ENCODE assay signal across 9 mouse cellular contexts in the genomic region with DNA sequence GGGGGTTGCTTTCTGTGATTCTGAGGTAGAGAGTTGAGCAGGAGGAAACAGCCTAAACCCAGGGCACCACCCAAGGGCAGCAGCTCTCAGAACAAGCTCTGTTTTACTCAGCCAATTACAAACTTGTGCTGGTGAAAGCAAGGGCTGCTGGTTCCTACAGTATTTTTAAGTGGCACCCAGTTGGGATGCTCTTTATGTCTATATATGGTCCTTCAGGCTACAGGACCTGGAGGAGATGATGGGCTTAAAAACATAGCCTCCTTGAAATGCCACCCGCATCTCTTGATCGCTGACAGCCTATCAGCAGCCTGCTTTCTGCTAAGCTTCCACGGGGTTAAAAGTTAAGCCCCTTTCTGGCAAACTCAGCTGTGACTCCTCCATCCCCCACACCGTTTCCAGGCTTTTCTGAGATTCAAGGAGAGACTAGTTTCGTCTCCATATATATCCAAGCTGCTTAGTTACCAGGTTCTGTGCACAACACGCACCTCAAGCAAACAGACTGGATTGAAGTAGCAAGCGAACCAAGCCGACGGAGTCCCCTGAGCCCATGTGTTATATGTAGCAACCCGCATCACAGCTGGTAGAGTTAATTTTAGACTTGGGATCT. TPM values are rescaled to one million over a fixed set of nuclear protein-coding genes. Genes with fewer than 3 reads are reported as not detected.
A peak's percentile ranks its signal among the peaks of the same experiment; 100 is the strongest.
DNase-seq lines count a peak whose midpoint lies in the region; ATAC-seq and TF ChIP-seq lines count a peak whose summit lies in the region.
"Had no signal": no experiment of that assay in that cellular context is flagged by ENCODE, and none has a peak within 500 bp of the region (broad histone marks: within the 10 kb centered on the region; RNA-seq: fewer than 3 reads in every experiment).

No protein-coding gene starts in this region.

- no peak overlapping the region for H3K4me2 ChIP-seq in hindbrain, embryonic 14.5 days (replicated peaks)
- H3K4me2 ChIP-seq in hindbrain, embryonic 13.5 days, result no peak overlapping the region
- peak overlapping the region; percentile 50 for H3K4me2 ChIP-seq in heart, postnatal 0 days (ENCODE audit: low read depth, low read length)
- peak overlapping the region; percentile 24 for H3K4me2 ChIP-seq in midbrain, postnatal 0 days (ENCODE audit: low read depth, low read length, poor library complexity, severe bottlenecking)

- no peak overlapping the region for H3K4me3 ChIP-seq in hindbrain, embryonic 14.5 days (replicated peaks; ENCODE audit: low read length)
- H3K4me3 ChIP-seq in hindbrain, embryonic 13.5 days, result no peak overlapping the region
- peak overlapping the region; percentile 25; the same call in 1 of the 2 replicates for H3K4me3 ChIP-seq in heart, postnatal 0 days (ENCODE audit: low read depth, low read length)
- no peak overlapping the region for H3K4me3 ChIP-seq in midbrain, postnatal 0 days (ENCODE audit: low read depth, low read length)

- no peaks in the 10 kb centered on the region for H3K27me3 ChIP-seq in hindbrain, embryonic 14.5 days (ENCODE audit: control insufficient read depth, insufficient read depth, low read length)
- H3K27me3 ChIP-seq in hindbrain, embryonic 13.5 days, result no peaks in the 10 kb centered on the region
- no peaks in the 10 kb centered on the region for H3K27me3 ChIP-seq in heart, postnatal 0 days (ENCODE audit: control insufficient read depth, insufficient read depth, low read length)
- no peaks in the 10 kb centered on the region for H3K27me3 ChIP-seq in midbrain, postnatal 0 days (ENCODE audit: insufficient read depth, low read length)
- H3K27me3 ChIP-seq: CH12.LX had no signal

- no peak overlapping the region for H3K27ac ChIP-seq in hindbrain, embryonic 14.5 days
- no peak overlapping the region for H3K27ac ChIP-seq in hindbrain, embryonic 13.5 days
- H3K27ac ChIP-seq in heart, postnatal 0 days (ENCODE audit: low read depth), result peak overlapping the region; percentile 96
- H3K27ac ChIP-seq in midbrain, postnatal 0 days (ENCODE audit: low read depth, low read length), result no peak overlapping the region

- H3K4me1 ChIP-seq in hindbrain, embryonic 14.5 days (replicated peaks; ENCODE audit: control insufficient read depth, insufficient read depth, low read length), result no peaks in the 10 kb centered on the region
- no peaks in the 10 kb centered on the region for H3K4me1 ChIP-seq in hindbrain, embryonic 13.5 days (replicated peaks)
- H3K4me1 ChIP-seq in heart, postnatal 0 days (ENCODE audit: control insufficient read depth, insufficient read depth), result peaks cover 11% of the 10 kb centered on the region; the same call in 1 of the 2 replicates
- peaks cover 9% of the 10 kb centered on the region; the same call in 1 of the 2 replicates for H3K4me1 ChIP-seq in midbrain, postnatal 0 days (ENCODE audit: insufficient read depth, low read length)

- ATAC-seq in hindbrain, embryonic 14.5 days (ENCODE audit: low FRiP score), result 0 out of 2 replicates have a peak, but pooled peaks have one; percentile 37
- no peak for ATAC-seq in hindbrain, embryonic 13.5 days (ENCODE audit: low FRiP score)
- peak; percentile 88 for ATAC-seq in heart, postnatal 0 days (ENCODE audit: insufficient read depth, low read depth)
- peak; percentile 48; the same call in 1 of the 2 replicates for ATAC-seq in midbrain, postnatal 0 days (ENCODE audit: low FRiP score)
- ATAC-seq in erythroid progenitor cell, adult 5-6 weeks (replicated peaks; ENCODE audit: low FRiP score, poor library complexity, severe bottlenecking), result no peak

- DNase-seq in hindbrain, embryonic 14.5 days (ENCODE audit: low spot score), result no peak
- peak; percentile 52 for DNase-seq in embryo, embryonic 11 days
- DNase-seq in heart, postnatal 0 days (ENCODE audit: low spot score), result peak; percentile 80
- peak; percentile 6 for DNase-seq in midbrain, postnatal 0 days (ENCODE audit: low spot score)
- no peak for DNase-seq in kidney, postnatal 25 days
- DNase-seq in cerebellum, postnatal 36 days, result no peak

- no peak overlapping the region for H3K9ac ChIP-seq in hindbrain, embryonic 14.5 days
- H3K9ac ChIP-seq in hindbrain, embryonic 13.5 days, result no peak overlapping the region
- H3K9ac ChIP-seq in heart, postnatal 0 days (replicated peaks; ENCODE audit: low read depth, low read length), result no peak overlapping the region; the same call in 1 of the 2 replicates
- no peak overlapping the region for H3K9ac ChIP-seq in midbrain, postnatal 0 days (replicated peaks; ENCODE audit: low read length, poor library complexity, severe bottlenecking)

- TF ChIP-seq CTCF in heart, postnatal 0 days (IDR thresholded peaks at IDR 0.05; ENCODE audit: low read depth), result no peak
- TF ChIP-seq CTCF in midbrain, postnatal 0 days (IDR thresholded peaks at IDR 0.05), result no peak

- H3K9me3 ChIP-seq in hindbrain, embryonic 14.5 days (ENCODE audit: control insufficient read depth, low read length), result no peaks in the 10 kb centered on the region
- H3K9me3 ChIP-seq in hindbrain, embryonic 13.5 days, result no peaks in the 10 kb centered on the region
- H3K9me3 ChIP-seq in heart, postnatal 0 days (replicated peaks; ENCODE audit: control insufficient read depth, low read length), result no peaks in the 10 kb centered on the region
- H3K9me3 ChIP-seq in midbrain, postnatal 0 days (ENCODE audit: low read length), result no peaks in the 10 kb centered on the region

- H3K36me3 ChIP-seq in hindbrain, embryonic 14.5 days (replicated peaks; ENCODE audit: control insufficient read depth, insufficient read depth), result no peaks in the 10 kb centered on the region
- H3K36me3 ChIP-seq in hindbrain, embryonic 13.5 days, result no peaks in the 10 kb centered on the region
- H3K36me3 ChIP-seq in heart, postnatal 0 days (replicated peaks; ENCODE audit: control insufficient read depth, insufficient read depth, low read length), result no peaks in the 10 kb centered on the region
- H3K36me3 ChIP-seq in midbrain, postnatal 0 days (ENCODE audit: insufficient read depth, low read length), result no peaks in the 10 kb centered on the region

- WGBS in hindbrain, embryonic 14.5 days, result 36% methylated on average over 10 of the region's 10 CpGs
- 37% methylated on average over 10 of the region's 10 CpGs for WGBS in hindbrain, embryonic 13.5 days
- WGBS in heart, postnatal 0 days, result 13% methylated on average over 10 of the region's 10 CpGs
- WGBS in midbrain, postnatal 0 days, result 18% methylated on average over 10 of the region's 10 CpGs

- no peak for TF ChIP-seq EP300 in heart, postnatal 0 days (IDR thresholded peaks at IDR 0.05; ENCODE audit: low read depth)

RNA-seq across cellular contexts. Expression of a gene that starts 8.9 kb away (rescaled TPM):
- polyA plus RNA-seq in hindbrain, embryonic 14.5 days (2014; fragmentation: Nextera tagmentation; extraction: Ambion mirVana), result 14.1 and 14.6 TPM in 2 replicates
- 10.7 and 12.5 TPM in 2 replicates for polyA plus RNA-seq in hindbrain, embryonic 13.5 days (2015; fragmentation: Nextera tagmentation; extraction: Ambion mirVana)
- 19.7 and 25.8 TPM in 2 replicates for total RNA-seq in heart, postnatal 0 days (2014; rRNA removed; ENCODE audit: low replicate concordance)
- polyA plus RNA-seq in heart, postnatal 0 days (2015; fragmentation: Nextera tagmentation; extraction: Ambion mirVana), result 14.4 and 17.2 TPM in 2 replicates
- 10.9 and 16.3 TPM in 2 replicates for total RNA-seq in midbrain, postnatal 0 days (2014; rRNA removed)
- polyA plus RNA-seq in midbrain, postnatal 0 days (2015; fragmentation: Nextera tagmentation; extraction: Ambion mirVana), result 5.9 and 7.5 TPM in 2 replicates
- total RNA-seq in erythroid progenitor cell, adult 5-6 weeks (2015; ENCODE audit: low replicate concordance), result 28.1 and 57.8 TPM in 2 replicates
- total RNA-seq in erythroid progenitor cell, adult 5-6 weeks (2017; ENCODE audit: low replicate concordance), result 19.1 and 28.9 TPM in 2 replicates

RNA-seq across cellular contexts. Expression of a gene that starts 35.8 kb away (rescaled TPM):
- 68.5 and 79.1 TPM in 2 replicates for polyA plus RNA-seq in hindbrain, embryonic 14.5 days (2014; fragmentation: Nextera tagmentation; extraction: Ambion mirVana)
- 68.2 and 70.9 TPM in 2 replicates for polyA plus RNA-seq in hindbrain, embryonic 13.5 days (2015; fragmentation: Nextera tagmentation; extraction: Ambion mirVana)
- total RNA-seq in heart, postnatal 0 days (2014; rRNA removed; ENCODE audit: low replicate concordance), result 68.2 and 83.1 TPM in 2 replicates
- polyA plus RNA-seq in heart, postnatal 0 days (2015; fragmentation: Nextera tagmentation; extraction: Ambion mirVana), result 112 and 125 TPM in 2 replicates
- 58.0 and 60.3 TPM in 2 replicates for total RNA-seq in midbrain, postnatal 0 days (2014; rRNA removed)
- polyA plus RNA-seq in midbrain, postnatal 0 days (2015; fragmentation: Nextera tagmentation; extraction: Ambion mirVana), result 54.1 and 54.6 TPM in 2 replicates
- 18.4 and 21.4 TPM in 2 replicates for total RNA-seq in erythroid progenitor cell, adult 5-6 weeks (2015; ENCODE audit: low replicate concordance)
- 30.7 and 35.3 TPM in 2 replicates for total RNA-seq in erythroid progenitor cell, adult 5-6 weeks (2017; ENCODE audit: low replicate concordance)

RNA-seq across cellular contexts. Expression of a gene that starts 53.1 kb away (rescaled TPM):
- polyA plus RNA-seq in hindbrain, embryonic 14.5 days (2014; fragmentation: Nextera tagmentation; extraction: Ambion mirVana), result 51.6 and 53.7 TPM in 2 replicates
- polyA plus RNA-seq in hindbrain, embryonic 13.5 days (2015; fragmentation: Nextera tagmentation; extraction: Ambion mirVana), result 65.5 and 68.0 TPM in 2 replicates
- total RNA-seq in heart, postnatal 0 days (2014; rRNA removed; ENCODE audit: low replicate concordance), result 8.2 and 24.2 TPM in 2 replicates
- polyA plus RNA-seq in heart, postnatal 0 days (2015; fragmentation: Nextera tagmentation; extraction: Ambion mirVana), result 10.3 and 10.5 TPM in 2 replicates
- 25.6 and 29.9 TPM in 2 replicates for total RNA-seq in midbrain, postnatal 0 days (2014; rRNA removed)
- polyA plus RNA-seq in midbrain, postnatal 0 days (2015; fragmentation: Nextera tagmentation; extraction: Ambion mirVana), result 24.6 and 26.6 TPM in 2 replicates
- 222 and 280 TPM in 2 replicates for total RNA-seq in erythroid progenitor cell, adult 5-6 weeks (2015; ENCODE audit: low replicate concordance)
- total RNA-seq in erythroid progenitor cell, adult 5-6 weeks (2017; ENCODE audit: low replicate concordance), result 190 and 208 TPM in 2 replicates

Comparison
In these comparisons a context has a peak if more than half of its experiments do, and no peak if none do; other contexts are left out.
1. ATAC-seq: peak in hindbrain, embryonic 14.5 days (single experiment), heart, postnatal 0 days (single experiment) and midbrain, postnatal 0 days (single experiment); none in hindbrain, embryonic 13.5 days (single experiment) and erythroid progenitor cell, adult 5-6 weeks (single experiment).
2. DNase-seq: peak in embryo, embryonic 11 days (single experiment), heart, postnatal 0 days (single experiment) and midbrain, postnatal 0 days (single experiment); none in hindbrain, embryonic 14.5 days (single experiment), kidney, postnatal 25 days (0 of 2) and cerebellum, postnatal 36 days (0 of 2).
3. H3K4me2 ChIP-seq: peak in heart, postnatal 0 days (single experiment) and midbrain, postnatal 0 days (single experiment); none in hindbrain, embryonic 14.5 days (single experiment) and hindbrain, embryonic 13.5 days (single experiment).